Mouse (Mus musculus): ENCODE results near the gene Wapl. TPM values are rescaled to one million over a fixed set of nuclear protein-coding genes. Genes with fewer than 3 reads are reported as not detected.

The Wapl gene
- total and polyA plus RNA-seq, 3 experiments: 77.7 to 114 (median 79.2) TPM

GRCm38 (mm10) chr14:34764908-34765307, 91.2 kb downstream of the Wapl start:
- peaks cover 7 to 21% of the 10 kb centered on the region in 2 experiments for H3K4me1 ChIP-seq (ENCODE audit: control insufficient read depth in 1 of 2, insufficient read depth in 2 of 2)
- dilution Hi-C loops (cut with MboI; ENCODE audit: extremely low pct_ligation_motif_present, extremely low pct_unique_long_range_greater_than_20kb, low sequenced_read_pairs) (loop anchor here (25.0 kb wide), 1 partner anchor 153 kb away; the partner anchor contains the start of gene Opn4), in situ Hi-C loops (cut with MboI; ENCODE audit: low pct_ligation_motif_present, low pct_unique_long_range_greater_than_20kb, low sequenced_read_pairs) (loop anchor here (25.0 kb wide), 1 partner anchor 328 kb away; no protein-coding TSS in a partner anchor)
- no peak overlapping the region for H3K4me3 ChIP-seq (replicated peaks in 1 of 3; ENCODE audit: low read depth in 2 of 3, low read length in 2 of 3, poor library complexity in 1 of 3)
- H3K27ac ChIP-seq (ENCODE audit: insufficient read depth, low read depth): no peak overlapping the region
- H3K4me2 ChIP-seq (ENCODE audit: insufficient read depth, low read depth, poor library complexity, severe bottlenecking): no peak overlapping the region
- no peak for DNase-seq (ENCODE audit: extremely low read depth)
- no peaks in the 10 kb centered on the region for H3K79me2 ChIP-seq (replicated peaks; ENCODE audit: control insufficient read depth, extremely low read depth, insufficient read depth, poor library complexity, severe bottlenecking)
- no peak for TF ChIP-seq ZMIZ1 (IDR thresholded peaks at IDR 0.05; ENCODE audit: low read depth, low read length)
- no peak for TF ChIP-seq MEF2A (IDR thresholded peaks at IDR 0.05; ENCODE audit: borderline replicate concordance, low read depth, low read length)
- no peak for TF ChIP-seq TCF12 (IDR thresholded peaks at IDR 0.05; ENCODE audit: low read depth, low read length)
- no peak for TF ChIP-seq ZKSCAN1 (IDR thresholded peaks at IDR 0.05; ENCODE audit: borderline replicate concordance, low read depth, low read length)
- TF ChIP-seq USF1 (IDR thresholded peaks at IDR 0.05; ENCODE audit: low read depth, low read length): no peak
- no peak for TF ChIP-seq RAD21 (IDR thresholded peaks at IDR 0.05; ENCODE audit: low read depth, low read length)
- no peak for TF ChIP-seq MAX (IDR thresholded peaks at IDR 0.05; ENCODE audit: low read length)
- TF ChIP-seq GABPA (IDR thresholded peaks at IDR 0.05; ENCODE audit: insufficient replicate concordance, low read depth, low read length): no peak
- no peak for TF ChIP-seq POLR2AphosphoS2 (IDR thresholded peaks at IDR 0.05; ENCODE audit: low read depth, low read length)
- no peak for TF ChIP-seq JUN (IDR thresholded peaks at IDR 0.05; ENCODE audit: insufficient read depth, low read depth, low read length)
- TF ChIP-seq NRF1 (IDR thresholded peaks at IDR 0.05; ENCODE audit: low read depth, low read length): no peak
- no peak for TF ChIP-seq E2F4 (IDR thresholded peaks at IDR 0.05; ENCODE audit: insufficient replicate concordance, low read depth, low read length)
- no peak for TF ChIP-seq ETS1 (conservative IDR thresholded peaks at IDR 0.05; ENCODE audit: low read depth, low read length)
- no peak for TF ChIP-seq ZNF384 (IDR thresholded peaks at IDR 0.05; ENCODE audit: low read depth, low read length)
- TF ChIP-seq CHD2 (IDR thresholded peaks at IDR 0.05; ENCODE audit: low read length): no peak
- H3K36me3 ChIP-seq (replicated peaks in 1 of 2; ENCODE audit: control insufficient read depth in 1 of 2, insufficient read depth in 1 of 2, low read length in 1 of 2): no peaks in the 10 kb centered on the region
- H3K9ac ChIP-seq (ENCODE audit: insufficient read depth, low read depth): no peak overlapping the region
- H3K9me3 ChIP-seq (replicated peaks; ENCODE audit: low read length): no peaks in the 10 kb centered on the region
- no peaks in the 10 kb centered on the region for H3K27me3 ChIP-seq (replicated peaks)

- no peaks in the 10 kb centered on the region for H3K27me3 ChIP-seq (replicated peaks)
- dilution Hi-C loops (cut with MboI; ENCODE audit: extremely low pct_ligation_motif_present, extremely low pct_unique_long_range_greater_than_20kb, low sequenced_read_pairs): loop anchor here (25.0 kb wide), 1 partner anchor 153 kb away; the partner anchor contains the start of gene Opn4
- TF ChIP-seq SMC3 (IDR thresholded peaks at IDR 0.05; ENCODE audit: low read depth, low read length) (no peak), CTCF (conservative IDR thresholded peaks at IDR 0.05 in 1 of 2, IDR thresholded peaks at IDR 0.05 in 1 of 2; ENCODE audit: low read depth in 2 of 2, low read length in 2 of 2) (no peak), KAT2A (IDR thresholded peaks at IDR 0.05; ENCODE audit: insufficient replicate concordance, low read length) (no peak), EP300 (IDR thresholded peaks at IDR 0.05; ENCODE audit: low read length) (no peak), POLR2A (IDR thresholded peaks at IDR 0.05; ENCODE audit: low read depth, low read length) (no peak), UBTF (IDR thresholded peaks at IDR 0.05; ENCODE audit: low read depth, low read length) (no peak), ZKSCAN1 (IDR thresholded peaks at IDR 0.05; ENCODE audit: borderline replicate concordance, low read depth, low read length) (no peak), MEF2A (IDR thresholded peaks at IDR 0.05; ENCODE audit: borderline replicate concordance, low read depth, low read length) (no peak), ZC3H11A (IDR thresholded peaks at IDR 0.05; ENCODE audit: low read depth, low read length) (no peak), ELF1 (IDR thresholded peaks at IDR 0.05; ENCODE audit: low read depth, low read length) (no peak), NELFE (IDR thresholded peaks at IDR 0.05; ENCODE audit: low read depth, low read length) (no peak)
Observed at GRCm38 (mm10) chr14:34765380-34765779, 91.7 kb downstream of the Wapl start.

More at GRCm38 (mm10) chr14:34765380-34765779, 91.7 kb downstream of the Wapl start:
- no peak overlapping the region for H3K27ac ChIP-seq (ENCODE audit: insufficient read depth, low read depth)
- no peaks in the 10 kb centered on the region for H3K9me3 ChIP-seq (replicated peaks; ENCODE audit: low read length)
- H3K4me2 ChIP-seq (ENCODE audit: insufficient read depth, low read depth, poor library complexity, severe bottlenecking): no peak overlapping the region
- in situ Hi-C loops (cut with MboI; ENCODE audit: low pct_ligation_motif_present, low pct_unique_long_range_greater_than_20kb, low sequenced_read_pairs): loop anchor here (25.0 kb wide), 1 partner anchor 328 kb away; no protein-coding TSS in a partner anchor
- no peak overlapping the region for H3K9ac ChIP-seq (ENCODE audit: insufficient read depth, low read depth)
- H3K79me2 ChIP-seq (replicated peaks; ENCODE audit: control insufficient read depth, extremely low read depth, insufficient read depth, poor library complexity, severe bottlenecking): no peaks in the 10 kb centered on the region
- DNase-seq (ENCODE audit: extremely low read depth): no peak
- H3K4me3 ChIP-seq (replicated peaks in 1 of 3; ENCODE audit: low read depth in 2 of 3, low read length in 2 of 3, poor library complexity in 1 of 3): no peak overlapping the region
- no peaks in the 10 kb centered on the region for H3K36me3 ChIP-seq (replicated peaks in 1 of 2; ENCODE audit: control insufficient read depth in 1 of 2, insufficient read depth in 1 of 2, low read length in 1 of 2)
- peaks cover 7 to 21% of the 10 kb centered on the region in 2 experiments for H3K4me1 ChIP-seq (ENCODE audit: control insufficient read depth in 1 of 2, insufficient read depth in 2 of 2)

Data from CH12.LX (cell line).